Mouse (Mus musculus) ES-E14 (cell line): ENCODE results near the gene Gp1bb. TPM values are rescaled to one million over a fixed set of nuclear protein-coding genes. Genes with fewer than 3 reads are reported as not detected.

Experiments
- DNase-seq: peaks from one replicate; pipeline ENCODE4 v3.0.0-alpha.2; 2013; ENCODE audit warnings: low read depth, low spot score
- H3K27ac ChIP-seq: 2 replicates; pipeline ENCODE4 v1.5.1; 2012; ENCODE audit warnings: low read depth, mild to moderate bottlenecking, low read length, moderate library complexity, mixed read lengths; ENCODE audit not compliant: poor library complexity, insufficient read depth, severe bottlenecking
- H3K36me3 ChIP-seq: 2 replicates; pipeline ENCODE4 v1.6.1; 2012; ENCODE audit warnings: mild to moderate bottlenecking, low read length, moderate library complexity, mixed read lengths; ENCODE audit not compliant: control insufficient read depth, poor library complexity, insufficient read depth, severe bottlenecking
- H3K4me1 ChIP-seq, 2 experiments: fragments of 150-350 bp in 1 of 2; sonication (generic) in 1 of 2; 2 replicates each; pipeline ENCODE4 v1.6.1; 2012; ENCODE audit warnings: low read length in 2 of 2, mild to moderate bottlenecking in 1 of 2, mixed read lengths in 1 of 2; ENCODE audit not compliant: control insufficient read depth in 2 of 2, insufficient read depth in 2 of 2, poor library complexity in 1 of 2
- H3K4me3 ChIP-seq, 2 experiments: fragments of 150-350 bp in 1 of 2; sonication (generic) in 1 of 2; 2 replicates each; pipeline ENCODE4 v1.5.1; 2012; ENCODE audit warnings: low read length in 2 of 2, low read depth in 1 of 2, mild to moderate bottlenecking in 1 of 2, mixed read lengths in 1 of 2; ENCODE audit not compliant: insufficient read depth in 1 of 2, poor library complexity in 1 of 2, severe bottlenecking in 1 of 2
- H3K9ac ChIP-seq: 2 replicates; pipeline ENCODE4 v1.6.1; 2012; ENCODE audit warnings: low read depth, mild to moderate bottlenecking, low read length, mixed read lengths; ENCODE audit not compliant: poor library complexity, insufficient read depth, severe bottlenecking
- H3K9me3 ChIP-seq: fragments of 150-350 bp; sonication (generic); 2 replicates; pipeline ENCODE4 v1.6.1; 2012; ENCODE audit warnings: low read depth, mild to moderate bottlenecking, low read length; ENCODE audit not compliant: control insufficient read depth, insufficient read depth
- CHD2 ChIP-seq: IDR thresholded peaks from 2 replicates; pipeline ENCODE4 v1.6.1; 2014; ENCODE audit warnings: mild to moderate bottlenecking, low read depth, low read length, inconsistent platforms
- HCFC1 ChIP-seq: IDR thresholded peaks from 2 replicates; pipeline ENCODE4 v1.6.1; 2012; ENCODE audit warnings: low read length, inconsistent platforms, borderline replicate concordance; ENCODE audit not compliant: insufficient read depth
- MAFK ChIP-seq: IDR thresholded peaks from 2 replicates; pipeline ENCODE4 v1.6.1; 2014; ENCODE audit warnings: mild to moderate bottlenecking, low read depth, low read length, inconsistent platforms; ENCODE audit not compliant: insufficient read depth
- ZC3H11A ChIP-seq: IDR thresholded peaks from 2 replicates; pipeline ENCODE4 v1.6.1; 2012; ENCODE audit warnings: low read depth, mild to moderate bottlenecking, inconsistent platforms, low read length, borderline replicate concordance
- ZNF384 ChIP-seq: IDR thresholded peaks from 2 replicates; pipeline ENCODE4 v1.6.1; 2012; ENCODE audit warnings: low read depth, low read length, inconsistent platforms
- in situ Hi-C, 2 experiments: fragments of 600-800 bp; cut with MboI; formaldehyde crosslinking; loops; one replicate each; pipeline ENCODE4 v1.15.1; 2025; ENCODE audit warnings: low sequenced_read_pairs in 2 of 2, inconsistent platforms in 1 of 2; ENCODE audit not compliant: unreplicated experiment in 2 of 2
- total RNA-seq: library from RNA; depleted of rRNA; stranded (reverse); fragments of 300-350 nt; gene quantifications from 2 replicates; pipeline ENCODE4 v1.2.3, GENCODE M21; 2012

Gp1bb gene
- total RNA-seq, 1 experiment, result not detected

DNA sequence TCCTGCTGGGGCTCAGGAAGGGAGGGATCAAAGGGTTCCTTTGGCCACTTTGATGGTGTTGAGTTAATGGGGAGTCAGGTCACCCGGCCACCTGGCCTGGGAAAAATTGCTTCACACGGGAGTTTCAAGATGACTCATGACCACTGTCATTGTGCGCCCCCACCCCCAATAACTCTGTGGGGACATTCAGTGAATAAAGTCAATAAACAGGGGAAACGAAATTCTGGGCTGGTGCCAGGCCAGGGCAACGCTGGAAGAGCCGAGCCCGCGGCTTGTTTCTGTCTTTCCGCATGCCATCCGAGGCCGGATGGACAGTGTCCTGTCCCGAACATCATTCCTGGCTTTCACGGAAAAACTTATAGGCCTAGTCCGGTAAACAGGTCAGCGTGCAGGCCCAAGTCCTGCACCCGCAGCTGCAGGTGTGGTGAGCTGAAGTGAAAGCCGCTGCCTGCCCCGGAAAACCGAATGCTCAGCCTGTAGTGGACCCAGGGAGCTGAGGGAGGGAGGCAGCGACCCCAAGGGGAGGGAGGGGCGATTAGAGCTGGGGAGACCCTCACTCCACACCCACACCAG, 41.1 kb downstream of the Gp1bb start:
- no peak overlapping the region for H3K9ac ChIP-seq
- in situ Hi-C loops, result loop anchor here (5.0 to 10.0 kb wide), 2 partner anchors 41 to 776 kb away; partner anchors contain the start of gene Gp1bb (in 1 of the 2)

DNA sequence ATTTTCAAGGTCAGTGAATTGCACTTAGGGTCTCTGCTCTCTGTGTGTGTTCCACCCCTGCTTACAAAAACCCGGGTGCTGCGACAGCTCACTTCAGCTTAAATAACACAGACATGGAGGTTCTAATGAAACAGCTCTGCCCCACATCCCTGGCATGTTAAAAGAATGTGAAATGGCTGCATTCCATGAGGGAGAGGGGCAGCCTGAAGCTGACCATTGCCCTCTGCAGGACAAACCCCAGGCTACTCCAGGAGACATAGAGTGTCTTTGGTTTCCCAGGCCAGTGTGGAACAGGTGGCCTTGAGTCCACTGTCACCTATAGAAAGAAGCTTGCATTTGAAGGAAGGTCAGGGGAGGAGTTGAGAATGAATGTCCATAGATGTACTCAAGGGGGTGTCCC, 41.8 kb downstream of the Gp1bb start:
- in situ Hi-C loops, result loop anchor here (5.0 to 10.0 kb wide), 2 partner anchors 42 to 776 kb away; partner anchors contain the start of gene Gp1bb (in 1 of the 2)
- Histone ChIP-seq H3K27ac (no peak overlapping the region), H3K4me1 (no peaks in the 10 kb centered on the region), H3K9ac (no peak overlapping the region), H3K36me3 (no peaks in the 10 kb centered on the region), H3K9me3 (no peaks in the 10 kb centered on the region), H3K4me3 (no peak overlapping the region)
- no peak for DNase-seq
- TF ChIP-seq HCFC1, result no peak
- TF ChIP-seq ZC3H11A, result no peak
- no peak for TF ChIP-seq MAFK
- TF ChIP-seq ZNF384, result no peak
- no peak for TF ChIP-seq CHD2

More for the DNA sequence above, 41.1 kb downstream of the Gp1bb start:
- TF ChIP-seq MAFK (no peak), CHD2 (no peak), HCFC1 (no peak), ZC3H11A (no peak), ZNF384 (no peak)
- no peak overlapping the region for H3K4me3 ChIP-seq
- no peak overlapping the region for H3K27ac ChIP-seq
- DNase-seq, result no peak
- H3K9me3 ChIP-seq, result no peaks in the 10 kb centered on the region
- no peaks in the 10 kb centered on the region for H3K4me1 ChIP-seq
- H3K36me3 ChIP-seq, result no peaks in the 10 kb centered on the region

DNA sequence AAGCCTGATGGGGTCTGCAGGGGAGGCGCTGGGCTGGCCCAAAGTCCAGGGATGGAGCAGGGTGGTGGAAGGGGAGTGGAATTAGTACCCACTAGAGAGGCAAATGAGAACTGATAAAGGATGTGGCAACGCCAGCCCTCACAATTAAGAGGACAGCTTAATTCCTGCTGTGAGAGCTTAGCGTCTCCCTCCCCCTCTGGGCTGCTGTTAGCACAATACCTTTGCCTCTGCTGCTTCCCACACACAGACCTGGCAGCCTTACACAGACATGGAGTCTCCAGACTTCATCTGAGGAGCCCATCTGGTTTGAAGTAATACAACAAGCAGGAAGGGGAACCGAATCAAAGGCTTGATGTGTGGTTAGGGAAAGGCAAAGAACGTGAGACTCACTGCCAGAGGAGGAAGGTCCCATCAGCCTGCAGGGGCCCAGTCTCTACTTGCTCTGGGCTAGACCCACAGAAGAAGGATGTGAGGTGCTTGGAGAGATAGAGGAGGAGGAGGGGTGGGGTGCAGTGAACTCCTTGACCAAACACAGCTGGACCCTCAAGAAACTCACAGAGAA, 44.5 kb downstream of the Gp1bb start:
- Histone ChIP-seq H3K36me3 (no peaks in the 10 kb centered on the region), H3K9me3 (no peaks in the 10 kb centered on the region), H3K9ac (no peak overlapping the region), H3K4me1 (no peaks in the 10 kb centered on the region), H3K27ac (no peak overlapping the region), H3K4me3 (no peak overlapping the region)
- no peak for DNase-seq
- in situ Hi-C loops, result no loop called here
- TF ChIP-seq CHD2, result no peak
- TF ChIP-seq ZNF384, result no peak
- TF ChIP-seq MAFK, result no peak
- no peak for TF ChIP-seq HCFC1
- no peak for TF ChIP-seq ZC3H11A

DNA sequence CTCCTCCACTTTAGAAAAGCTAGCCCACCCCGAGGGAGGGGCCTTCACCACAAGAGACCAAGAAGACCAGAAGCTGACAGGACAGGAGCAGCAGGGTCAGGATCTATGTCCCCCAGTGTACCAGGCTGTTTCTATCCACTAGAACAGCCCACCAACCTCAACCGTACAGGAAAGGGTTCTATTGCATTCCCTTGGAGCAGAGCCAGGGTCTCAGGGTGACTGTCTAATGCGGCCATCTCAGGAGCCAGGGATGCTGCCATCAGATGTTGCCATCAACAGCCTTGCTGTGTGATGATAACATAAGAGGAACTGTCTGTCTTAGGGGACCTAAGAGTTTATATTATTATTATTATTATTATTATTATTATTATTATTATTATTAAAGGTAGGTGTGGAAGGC, 45.1 kb downstream of the Gp1bb start:
- DNase-seq, result no peak
- TF ChIP-seq HCFC1 (no peak), MAFK (no peak), CHD2 (no peak), ZNF384 (no peak), ZC3H11A (no peak)
- Histone ChIP-seq H3K36me3 (no peaks in the 10 kb centered on the region), H3K27ac (no peak overlapping the region), H3K9ac (no peak overlapping the region), H3K4me3 (no peak overlapping the region), H3K9me3 (no peaks in the 10 kb centered on the region), H3K4me1 (no peaks in the 10 kb centered on the region)
- in situ Hi-C loops, result no loop called here
